Mouse (Mus musculus) layer of hippocampus, adult 8-10 months (tissue): ENCODE results near the gene Lzts2. TPM values are rescaled to one million over a fixed set of nuclear protein-coding genes. Genes with fewer than 3 reads are reported as not detected.

Source experiments
- DNase-seq, 2 experiments: peaks; one replicate each; pipeline ENCODE4 v3.0.0; 2022; ENCODE audit warnings: low spot score in 2 of 2
- total RNA-seq, 4 experiments: library from RNA; stranded (reverse); gene quantifications; 2 replicates each; pipeline ENCODE4 v1.2.4; 2022

Lzts2 gene
- total RNA-seq = 10 to 100 TPM; 31.0 to 38.3 (median 33.3) TPM

DNA sequence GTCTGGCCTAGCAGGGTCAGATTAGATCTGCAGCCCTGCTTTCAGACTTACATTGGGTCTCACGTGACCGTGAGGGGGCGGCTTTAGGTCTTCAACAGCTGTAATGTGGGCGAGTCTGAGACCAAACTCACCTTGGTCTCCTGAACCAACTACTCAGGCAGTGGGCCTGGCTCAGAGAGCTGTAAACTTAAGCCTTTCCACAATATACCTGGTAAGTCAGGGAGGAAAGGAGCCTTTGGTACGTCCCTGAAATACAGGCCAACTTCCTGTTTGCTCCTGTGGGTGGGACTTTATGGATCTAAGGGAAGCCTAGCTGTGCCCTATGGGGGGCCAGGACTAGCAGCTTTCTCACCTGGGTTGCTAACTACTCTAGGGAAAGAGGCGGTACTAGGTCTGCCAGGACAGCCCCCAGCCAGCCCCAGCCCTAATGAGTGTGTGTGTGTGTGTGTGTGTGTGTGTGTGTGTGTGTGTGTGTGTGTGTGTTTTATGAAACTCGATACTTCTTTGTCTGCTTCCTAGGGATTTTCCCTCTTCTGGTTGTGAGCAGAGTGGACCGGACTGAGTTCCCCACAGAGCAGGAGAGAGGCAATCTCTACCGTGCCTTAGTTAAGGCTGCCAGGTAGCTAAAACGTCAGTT lies at the start of gene Lzts2:
Gene Lzts2 (plus strand): TSS at position 80 of the 637 bp plus-strand sequence.
- DNase-seq = no peak

DNA sequence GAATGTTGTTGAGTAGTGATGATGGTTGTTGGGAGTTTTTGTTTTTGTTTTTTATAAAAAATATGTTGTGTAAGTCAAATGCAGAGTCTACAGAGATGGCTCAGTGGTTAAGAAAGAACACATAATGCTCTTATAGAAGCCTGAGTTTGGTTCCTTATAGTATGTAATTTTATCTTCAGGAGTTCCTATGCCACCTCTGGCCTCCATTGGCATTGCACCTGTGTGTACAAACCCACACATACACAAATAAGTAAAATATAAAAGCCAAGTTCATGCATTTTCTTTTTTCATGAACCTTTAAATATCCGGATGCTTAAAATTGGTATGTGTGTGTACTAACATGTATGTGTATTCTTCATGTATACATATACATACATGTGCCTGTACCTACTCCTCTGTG lies 48.2 kb upstream of the Lzts2 start:
- no peak for DNase-seq

DNA sequence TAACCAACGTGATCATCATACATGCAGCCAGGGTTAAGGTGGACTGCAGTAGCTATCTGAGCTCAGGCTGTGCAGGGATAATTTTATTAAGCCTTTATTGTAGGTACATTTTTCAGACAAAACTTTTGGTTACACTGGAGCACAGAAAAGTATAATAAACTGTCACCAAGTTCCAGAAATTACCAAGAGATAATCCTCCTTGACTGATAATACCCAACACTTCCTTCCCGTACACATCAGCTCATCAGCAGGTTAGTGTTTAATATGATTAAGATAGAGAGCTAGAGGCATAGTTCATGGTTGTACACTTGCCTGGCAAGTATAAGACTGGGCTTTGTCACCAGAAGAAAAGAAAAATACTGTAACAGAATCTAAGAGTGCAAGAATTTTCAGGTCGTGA lies 45.9 kb upstream of the Lzts2 start:
- DNase-seq = no peak

DNA sequence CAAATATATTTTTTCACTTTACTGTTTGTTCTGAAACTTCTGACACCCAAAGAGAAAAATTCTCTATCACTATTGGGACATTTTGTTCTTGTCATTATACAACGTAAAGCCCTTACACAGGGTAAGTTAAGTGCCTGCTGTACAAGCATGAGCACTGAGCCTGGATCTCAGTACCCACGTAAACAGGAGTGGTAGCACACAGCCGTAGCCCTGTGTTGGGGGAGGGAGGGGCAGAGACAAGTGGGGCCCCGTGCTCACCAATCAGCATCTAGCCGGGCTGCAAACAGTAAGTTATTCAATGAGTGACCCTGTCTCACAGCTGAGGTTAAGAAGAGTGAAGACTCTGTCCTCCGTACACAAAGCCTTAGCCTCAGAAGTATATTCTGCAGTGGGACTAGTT lies 37.6 kb upstream of the Lzts2 start:
- DNase-seq = no peak

DNA sequence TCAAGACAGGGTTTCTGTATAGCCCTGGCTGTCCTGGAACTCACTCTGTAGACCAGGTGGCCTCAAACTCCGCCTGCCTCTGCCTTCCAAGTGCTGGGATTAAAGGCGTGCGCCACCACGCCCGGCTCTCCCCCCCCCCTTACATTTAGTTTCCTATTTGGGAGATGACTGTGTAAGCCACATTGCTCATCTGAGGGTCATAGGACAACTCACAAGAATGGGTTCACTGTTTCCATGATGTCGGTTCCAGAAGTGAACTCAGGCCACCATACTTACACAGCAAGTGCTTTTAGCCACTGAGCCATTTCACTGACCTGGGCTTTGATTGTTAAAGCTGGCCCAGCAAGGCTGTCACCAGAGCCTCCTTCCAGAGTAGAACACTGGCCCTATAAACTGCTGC lies 37.1 kb upstream of the Lzts2 start:
- no peak for DNase-seq

DNA sequence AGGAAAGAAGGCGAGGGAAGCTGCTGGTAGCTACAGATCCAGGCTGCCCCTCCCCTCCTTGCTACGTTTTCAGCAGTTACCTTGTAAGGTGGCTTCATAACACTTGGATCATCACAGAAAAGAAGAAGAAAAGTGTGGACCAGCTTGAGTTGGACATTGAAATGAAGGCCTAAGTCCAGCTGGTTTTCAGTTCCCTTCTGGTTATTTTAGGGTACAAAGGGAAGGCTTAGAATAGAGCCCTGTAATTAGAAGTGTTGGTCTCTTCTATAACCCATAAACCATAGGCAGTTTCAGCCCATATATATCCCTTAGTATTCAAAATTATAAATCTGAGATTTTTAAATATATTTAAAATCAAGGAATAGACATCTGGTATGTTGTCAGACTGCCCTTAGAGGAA lies 33.4 kb upstream of the Lzts2 start:
- no peak for DNase-seq

DNA sequence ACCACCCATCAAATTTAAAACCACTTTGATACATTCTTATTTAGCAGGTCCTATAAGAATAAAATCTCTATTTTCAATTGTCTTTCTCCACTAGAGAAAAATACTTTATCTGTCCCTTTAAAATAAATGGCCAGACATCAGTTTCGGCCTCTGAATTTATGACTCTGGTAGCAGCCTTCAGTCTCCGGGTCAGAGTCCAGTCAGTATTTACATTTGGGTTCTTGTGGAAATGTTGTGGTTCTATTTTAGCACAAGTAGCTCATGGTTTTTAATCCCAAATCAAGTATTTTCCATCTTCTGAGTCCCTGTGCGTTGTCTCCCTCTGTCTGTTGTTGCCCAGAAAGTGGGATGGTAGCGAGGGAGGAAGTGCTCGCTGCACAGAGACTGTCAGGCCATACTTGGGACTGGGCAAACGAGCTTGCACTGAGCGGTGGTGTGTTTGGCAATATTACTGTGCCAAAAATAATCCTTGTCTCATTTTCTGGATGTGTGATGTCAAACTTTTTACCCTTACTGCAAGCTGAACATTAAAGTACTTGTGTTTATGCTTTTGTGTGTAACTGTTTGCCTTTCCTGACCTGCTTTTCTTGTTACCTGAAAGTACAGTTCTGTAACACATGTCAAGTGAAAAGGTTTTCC lies 31.6 kb upstream of the Lzts2 start:
- DNase-seq = no peak

DNA sequence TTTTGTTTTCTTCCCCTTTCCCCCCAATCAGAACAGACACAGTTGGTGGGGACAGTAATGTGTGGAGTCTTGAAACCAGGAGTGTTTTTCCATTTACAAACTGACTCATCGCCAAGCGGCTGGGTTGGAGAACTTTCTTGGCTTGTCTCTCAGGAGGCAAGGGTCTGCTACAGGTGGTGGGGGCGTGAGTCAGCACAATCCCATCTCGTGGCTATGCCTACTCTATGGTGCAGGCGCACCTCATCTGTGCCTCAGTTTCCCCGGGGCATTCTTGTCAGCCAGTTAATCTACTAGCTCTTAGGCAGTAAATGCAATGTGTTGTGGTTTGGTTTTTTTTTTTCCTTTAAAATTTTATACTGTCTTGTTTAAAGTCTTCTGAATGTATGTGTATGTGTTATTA lies 30.8 kb upstream of the Lzts2 start:
- no peak for DNase-seq

DNA sequence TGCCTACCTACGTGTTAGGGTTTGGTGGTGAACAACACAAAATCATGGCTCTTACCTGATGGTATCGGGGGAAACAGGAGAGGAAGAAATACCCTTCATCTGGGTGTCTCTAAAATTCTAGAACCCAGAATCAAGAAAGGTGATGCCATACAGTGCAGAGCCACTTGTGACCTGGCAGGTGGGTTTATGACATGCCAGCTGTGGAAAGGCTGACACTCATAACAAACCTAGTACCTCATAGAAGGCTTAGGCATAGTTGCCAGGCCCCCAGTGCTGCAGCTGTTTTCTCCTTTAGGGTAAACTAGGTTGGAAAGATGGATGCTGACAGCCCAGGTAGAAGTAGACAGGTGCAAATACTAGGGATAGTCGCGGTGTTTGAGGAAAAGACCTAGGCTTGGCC lies 29.8 kb upstream of the Lzts2 start:
- DNase-seq = no peak

DNA sequence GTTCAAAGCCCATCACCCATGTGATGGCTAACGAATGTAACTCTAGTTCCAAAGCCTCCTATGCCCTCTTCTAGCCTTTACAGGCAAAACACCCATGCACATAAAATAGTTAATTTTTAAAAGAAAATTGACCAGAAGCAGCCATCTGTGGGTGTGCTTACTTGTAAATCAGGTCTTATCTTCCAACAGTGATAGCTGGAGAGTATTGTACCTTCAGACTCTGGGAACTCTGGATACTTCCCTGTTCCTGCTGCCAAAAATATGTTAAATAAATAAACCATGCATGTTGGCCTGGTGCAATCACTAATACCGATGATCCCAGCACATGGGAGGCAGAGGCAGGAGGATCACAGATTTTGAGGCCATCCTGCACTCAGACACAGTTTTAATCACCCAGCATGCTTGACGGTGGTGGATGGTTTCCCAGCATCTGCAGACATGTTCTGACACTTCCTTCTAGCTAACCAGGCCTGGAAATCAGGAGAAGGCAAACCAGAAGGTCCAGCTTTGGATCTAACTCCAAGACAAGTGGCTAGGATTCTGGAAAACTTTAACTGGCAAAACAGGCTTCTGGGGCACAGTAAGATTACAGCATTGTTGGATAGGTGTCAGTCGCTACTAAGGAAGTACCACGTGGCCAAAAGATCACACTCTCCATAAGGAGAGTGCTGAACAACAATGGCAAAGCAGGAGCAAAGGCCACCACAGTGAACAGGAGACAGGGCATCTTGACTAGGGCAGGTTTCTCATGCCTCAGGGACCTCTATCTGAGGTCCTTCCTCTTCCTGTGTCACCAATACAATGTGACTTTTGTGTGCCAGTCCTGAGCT lies 28.8 kb upstream of the Lzts2 start:
- no peak for DNase-seq

DNA sequence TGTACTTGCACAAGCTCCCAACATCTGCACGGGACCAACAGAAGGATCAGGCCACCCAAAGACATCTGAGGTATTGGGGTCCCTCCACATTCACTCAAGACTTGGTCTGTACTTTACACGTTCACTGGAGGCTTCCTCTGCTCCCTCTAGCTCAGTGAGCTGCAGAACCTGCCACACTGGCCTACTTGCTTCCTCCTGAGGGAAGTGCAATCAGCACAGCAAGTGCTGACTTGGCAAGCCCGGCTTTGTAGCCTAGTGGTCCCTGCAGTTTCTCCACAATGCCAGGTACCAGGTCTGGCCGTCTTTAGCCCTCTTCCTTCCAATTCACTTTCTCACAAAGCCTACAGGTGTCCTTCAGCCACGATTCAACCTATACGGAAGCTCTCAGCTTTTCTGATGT lies 27.2 kb upstream of the Lzts2 start:
- DNase-seq = peak in 1 of 2 experiments; percentile 5

DNA sequence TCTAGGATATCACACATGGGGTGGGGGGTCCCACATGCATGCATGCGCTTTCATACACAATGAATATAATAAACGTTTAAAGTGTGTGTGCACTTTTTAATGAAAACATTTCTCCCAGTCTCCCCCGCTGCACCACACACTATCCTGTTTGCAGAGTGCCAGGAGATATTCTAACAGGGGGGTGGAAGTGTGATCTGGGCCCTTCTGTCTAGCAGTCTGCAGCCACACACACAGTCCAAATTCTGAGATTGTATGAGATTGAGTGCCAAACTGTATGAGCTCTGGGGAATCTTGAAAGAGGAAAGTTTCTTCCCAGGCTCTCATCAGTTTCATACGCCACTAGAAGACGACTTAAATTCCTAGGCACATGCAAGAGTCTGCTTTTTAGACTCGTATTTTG lies 26.4 kb upstream of the Lzts2 start:
- peak; percentile 56 to 66 for DNase-seq

DNA sequence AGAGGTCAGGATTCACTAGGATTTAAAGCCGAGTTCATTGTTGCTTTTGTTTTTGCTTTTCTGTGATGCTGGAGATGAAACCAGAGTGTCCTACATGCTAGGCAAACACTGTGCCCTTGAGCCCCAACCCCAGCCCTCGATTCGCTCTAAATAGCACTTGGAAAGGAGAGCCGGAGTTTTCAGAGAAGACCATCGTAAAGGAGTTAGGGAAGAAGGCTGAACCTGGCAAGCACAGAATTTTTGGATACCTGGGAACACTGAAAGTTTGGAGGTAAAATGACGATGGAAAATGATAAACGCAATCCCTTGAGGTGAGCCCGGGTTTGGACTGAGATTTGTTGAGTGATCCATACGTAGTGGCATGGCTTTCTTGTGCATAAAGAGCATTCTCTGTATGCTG lies 25.9 kb upstream of the Lzts2 start:
- no peak for DNase-seq

DNA sequence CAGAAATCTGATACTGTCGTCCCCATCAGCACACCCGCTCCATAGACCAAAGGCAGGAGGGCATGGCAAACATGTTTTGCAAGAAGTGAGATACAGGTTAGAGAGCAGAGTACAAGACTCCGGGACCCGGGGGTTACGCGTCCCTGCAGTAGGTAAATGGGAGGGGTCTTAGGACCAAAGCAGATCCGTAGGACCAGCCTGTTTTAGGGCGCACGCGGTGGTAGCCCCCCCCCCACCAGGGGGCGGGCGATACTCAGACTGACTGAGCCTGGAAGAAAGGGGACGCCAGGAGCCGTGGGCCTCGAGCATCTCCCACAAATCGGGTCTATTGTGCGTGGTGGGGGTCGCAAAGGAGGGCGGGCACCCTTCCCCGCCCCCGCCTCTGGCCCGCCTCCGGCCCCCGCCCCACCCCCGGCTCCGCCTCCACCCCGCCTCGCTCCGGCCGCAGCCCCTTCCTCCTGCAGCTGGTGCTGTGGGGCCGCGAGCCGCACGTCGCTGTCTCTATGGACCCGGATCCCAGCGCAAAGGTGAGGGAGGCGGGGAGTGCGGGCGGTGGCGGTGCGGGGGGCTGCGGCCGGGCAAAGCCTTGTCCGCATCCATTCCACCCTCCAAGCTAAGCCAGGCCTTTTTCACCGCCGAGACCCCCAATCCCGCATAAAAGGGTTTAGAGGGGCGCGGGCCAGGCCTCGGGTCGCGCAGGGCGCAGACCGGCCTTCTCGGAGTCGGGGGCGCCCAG lies 25.2 kb upstream of the Lzts2 start, which contains the start of gene Sema4g:
Gene Sema4g (plus strand): TSS at position 271 of the 736 bp plus-strand sequence.
- peak in 1 of 2 experiments; percentile 7 for DNase-seq

DNA sequence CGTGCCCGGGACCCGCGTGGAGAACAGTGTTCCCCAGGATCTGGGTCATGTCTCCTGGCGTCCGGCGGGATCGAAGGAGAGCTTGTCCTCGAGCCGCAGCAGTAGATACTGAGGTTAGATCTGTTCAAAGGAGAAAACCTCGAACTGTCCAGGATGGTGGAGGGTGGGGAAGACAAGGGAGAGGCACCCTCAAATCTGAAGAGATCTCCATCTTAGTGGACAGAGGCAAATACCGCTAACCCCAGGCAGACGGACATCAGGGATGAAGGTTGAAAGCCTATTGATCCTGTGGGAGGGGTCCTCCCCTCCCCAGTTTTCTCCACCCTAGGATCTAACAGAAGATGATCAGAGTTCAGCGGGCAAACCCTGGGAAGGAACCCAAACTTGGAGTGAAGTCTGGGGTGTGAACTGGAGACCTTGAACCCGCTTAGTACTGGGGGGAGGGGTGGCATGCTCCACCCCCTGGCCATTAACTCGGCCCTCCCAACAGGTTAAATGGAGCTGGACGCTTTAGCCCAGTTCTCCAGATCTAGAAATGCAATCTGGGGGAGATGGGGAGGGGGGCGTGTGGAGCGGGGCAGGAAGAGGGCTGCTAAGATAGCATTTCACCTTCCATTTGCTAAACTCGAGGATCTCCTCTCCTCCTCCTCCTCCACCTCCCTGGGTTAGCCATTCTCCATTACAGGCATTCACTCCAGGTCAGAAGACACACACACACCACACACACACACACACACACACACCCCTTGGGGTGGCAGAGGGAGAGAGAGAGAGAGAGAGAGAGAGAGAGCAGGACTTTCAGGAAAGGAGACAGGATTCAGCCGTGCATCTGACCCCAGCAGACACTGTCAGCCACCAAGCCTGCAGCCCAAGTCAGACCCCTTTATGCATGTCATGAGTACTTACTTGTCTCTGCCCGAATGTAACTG lies 24.4 kb upstream of the Lzts2 start:
- DNase-seq = peak in 1 of 2 experiments; percentile 6

DNA sequence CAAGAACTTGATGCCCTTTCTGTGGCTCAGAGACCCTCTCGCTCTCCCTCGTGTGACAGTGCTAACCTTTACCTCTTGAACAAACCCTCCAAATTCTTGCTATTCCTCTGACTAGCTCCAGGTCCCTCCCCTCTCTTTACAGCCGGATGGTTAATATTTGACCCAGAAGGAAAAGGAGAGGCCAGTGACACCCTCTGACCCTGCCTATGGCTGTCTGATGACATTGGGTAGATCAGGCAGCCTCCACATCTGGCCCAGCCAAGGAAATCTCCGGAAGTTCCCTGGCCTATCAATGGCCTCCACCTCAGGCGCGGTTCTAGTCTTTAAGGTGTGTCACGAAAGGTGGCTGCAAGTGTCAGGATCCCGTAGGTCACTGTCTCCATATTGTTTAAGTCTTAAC lies 23.2 kb upstream of the Lzts2 start:
- peak in 1 of 2 experiments; percentile 3 for DNase-seq

DNA sequence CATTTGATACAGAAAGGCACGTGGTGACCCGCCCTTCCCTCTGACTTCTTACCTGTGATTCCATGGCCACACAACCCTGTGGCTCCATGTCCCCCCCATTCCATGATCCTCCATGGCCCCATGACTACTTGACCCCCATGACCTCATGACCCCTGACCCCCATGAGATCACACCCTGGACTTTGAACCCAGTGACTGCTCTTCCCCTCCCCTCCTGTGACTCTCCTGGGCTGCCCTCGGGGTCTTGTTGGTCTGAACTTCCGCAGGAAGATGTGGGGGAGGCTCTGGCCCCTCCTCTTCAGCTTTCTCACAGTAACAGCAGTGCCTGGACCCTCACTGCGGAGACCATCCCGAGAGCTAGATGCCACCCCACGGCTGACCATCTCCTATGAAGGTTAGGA lies 22.0 kb upstream of the Lzts2 start:
- DNase-seq = peak in 1 of 2 experiments; percentile 11

DNA sequence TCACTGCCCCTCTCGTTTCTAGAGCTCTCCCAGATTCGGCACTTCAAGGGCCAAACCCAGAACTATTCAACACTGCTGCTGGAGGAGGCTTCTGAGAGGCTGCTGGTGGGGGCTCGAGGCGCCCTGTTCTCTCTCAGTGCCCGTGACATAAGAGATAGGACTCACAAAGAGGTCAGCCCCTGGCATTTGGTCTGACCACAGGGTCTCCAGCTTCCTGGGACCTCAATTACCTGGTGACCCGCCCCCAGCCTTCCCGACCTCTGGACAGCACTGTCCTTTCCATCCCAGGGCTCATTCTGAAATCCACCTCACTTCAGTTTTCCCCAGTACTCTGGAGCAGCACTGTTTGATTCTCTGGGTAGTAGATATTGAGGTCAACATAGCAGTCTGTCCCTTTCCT lies 21.5 kb upstream of the Lzts2 start:
- peak in 1 of 2 experiments; percentile 6 for DNase-seq

DNA sequence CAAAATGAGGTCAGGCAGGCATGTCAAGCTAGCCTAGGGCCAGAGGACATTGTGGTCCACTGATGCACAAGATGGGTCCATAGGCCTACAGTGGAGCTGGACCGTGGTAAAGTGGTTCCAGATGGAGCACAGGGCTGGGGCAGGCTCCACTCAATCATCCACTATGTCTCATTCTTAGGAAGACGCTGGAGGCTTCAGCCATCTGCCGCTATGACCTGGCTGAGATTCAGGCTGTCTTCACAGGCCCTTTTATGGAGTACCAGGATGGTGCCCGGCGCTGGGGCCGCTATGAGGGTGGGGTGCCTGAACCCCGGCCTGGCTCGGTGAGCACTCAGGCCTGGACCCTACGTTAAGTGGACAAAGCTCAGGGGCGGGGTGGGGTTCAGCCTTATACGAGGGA lies 16.4 kb upstream of the Lzts2 start:
- no peak for DNase-seq

DNA sequence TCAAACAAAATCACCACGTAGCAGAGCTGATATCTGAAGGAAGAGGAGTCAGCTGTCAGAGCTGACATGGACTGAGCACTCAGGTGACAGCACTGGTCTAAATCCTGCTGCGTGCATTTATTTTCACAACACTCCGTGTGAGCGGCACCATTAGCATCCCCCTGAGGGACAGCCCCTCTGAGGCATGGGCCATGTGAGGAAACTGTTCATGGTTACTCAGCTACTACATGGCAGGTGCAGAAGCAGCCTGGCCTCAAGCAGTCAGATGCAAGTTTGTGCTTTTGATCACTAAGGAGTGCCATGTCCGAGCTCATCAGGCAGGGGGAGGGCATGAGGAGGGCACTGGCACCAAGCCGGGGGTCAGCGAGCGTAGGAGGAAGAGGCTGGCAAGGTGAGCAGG lies 14.6 kb upstream of the Lzts2 start:
- DNase-seq = no peak

DNA sequence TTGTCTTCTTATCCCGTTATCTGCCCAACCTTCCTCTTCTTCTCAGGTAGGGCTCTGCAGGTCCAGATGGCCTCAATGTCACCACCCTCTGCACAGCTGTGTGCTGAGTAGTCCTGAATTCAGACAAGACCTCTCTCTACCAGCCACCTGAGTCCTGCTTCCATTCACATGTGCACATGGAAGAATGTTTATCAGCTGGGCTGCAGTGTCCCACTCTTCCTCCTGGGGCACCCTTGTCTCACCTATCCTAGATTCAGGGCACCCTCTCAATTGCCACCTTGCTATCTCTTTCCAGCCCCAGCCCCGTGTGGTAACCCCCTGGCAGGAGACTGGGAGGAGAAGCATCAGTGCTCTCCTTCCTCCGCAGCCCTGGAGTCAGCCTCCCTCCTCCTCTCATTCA lies 11.9 kb upstream of the Lzts2 start:
- no peak for DNase-seq
